Mouse (Mus musculus): ENCODE measurements around the gene Arhgef26. TPM values are rescaled to one million over a fixed set of nuclear protein-coding genes. Genes with fewer than 3 reads are reported as not detected.

The Arhgef26 gene
- polyA plus RNA-seq, 1 experiment from 2014 or later = 12.5 TPM

DNA sequence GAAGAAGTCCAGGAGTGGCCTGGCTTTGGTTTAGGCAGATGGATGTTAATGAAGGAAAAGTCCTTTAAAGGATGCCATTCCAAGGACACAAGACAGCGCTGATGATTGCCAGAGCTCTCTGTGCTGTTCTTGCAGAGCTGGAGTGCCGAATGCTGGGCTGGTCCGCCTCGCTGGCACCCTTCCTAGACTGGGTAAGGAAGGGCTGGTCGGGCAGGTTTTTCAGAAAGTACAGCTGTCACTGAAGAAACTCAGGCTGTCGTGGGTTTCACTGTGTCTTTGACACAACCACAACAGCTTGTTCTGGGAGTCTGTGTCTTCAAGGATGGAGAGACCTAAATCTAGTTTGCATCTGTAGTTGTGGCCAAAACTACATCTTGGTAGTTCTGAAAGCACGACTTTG is 74.6 kb downstream of the Arhgef26 start:
- 84% methylated on average over 7 of the region's 7 CpGs for WGBS
- Histone ChIP-seq H3K27ac (ENCODE audit: low read depth, low read length) (no peak overlapping the region), H3K27me3 (ENCODE audit: control insufficient read depth, insufficient read depth, low read length) (no peaks in the 10 kb centered on the region), H3K4me2 (ENCODE audit: low read depth) (no peak overlapping the region), H3K9me3 (ENCODE audit: control insufficient read depth, low read length) (no peaks in the 10 kb centered on the region), H3K9ac (ENCODE audit: low read length) (no peak overlapping the region), H3K4me3 (ENCODE audit: low read depth, low read length) (no peak overlapping the region), H3K4me1 (ENCODE audit: control insufficient read depth, insufficient read depth, low read length) (no peaks in the 10 kb centered on the region), H3K36me3 (ENCODE audit: control insufficient read depth, insufficient read depth, low read length) (no peaks in the 10 kb centered on the region)
- DNase-seq (ENCODE audit: low spot score) (no peak), ATAC-seq (ENCODE audit: insufficient read depth, low FRiP score, low TSS enrichment) (no peak)

GRCm38 (mm10) chr3:62414926-62415325 is 76.8 kb downstream of the Arhgef26 start:
- no peak overlapping the region for H3K4me2 ChIP-seq (ENCODE audit: low read depth)

DNA sequence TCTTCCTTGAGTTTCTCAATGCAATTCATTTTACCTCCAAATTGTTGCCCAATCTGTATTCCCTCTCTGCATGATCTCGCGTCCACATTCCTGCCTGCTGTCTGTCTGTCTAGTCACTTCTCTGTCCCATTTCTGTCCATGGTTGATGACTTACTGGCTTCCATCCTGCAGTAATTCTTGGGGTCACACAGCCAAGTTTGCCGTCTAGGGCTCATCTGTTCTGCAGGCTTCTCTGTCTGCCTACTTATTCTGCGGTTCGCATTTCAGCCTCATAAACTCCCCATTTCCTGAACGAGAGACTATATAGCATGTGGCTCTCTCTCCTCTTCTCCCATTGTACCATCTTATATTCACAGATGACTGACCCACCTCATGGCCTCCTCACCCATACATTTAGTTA is 79.3 kb downstream of the Arhgef26 start:
- Histone ChIP-seq H3K27me3 (ENCODE audit: control insufficient read depth, insufficient read depth, low read length) (no peaks in the 10 kb centered on the region), H3K9ac (ENCODE audit: low read length) (no peak overlapping the region), H3K4me1 (ENCODE audit: control insufficient read depth, insufficient read depth, low read length) (no peaks in the 10 kb centered on the region), H3K36me3 (ENCODE audit: control insufficient read depth, insufficient read depth, low read length) (no peaks in the 10 kb centered on the region), H3K4me2 (ENCODE audit: low read depth) (no peak overlapping the region), H3K9me3 (ENCODE audit: control insufficient read depth, low read length) (no peaks in the 10 kb centered on the region), H3K4me3 (ENCODE audit: low read depth, low read length) (no peak overlapping the region), H3K27ac (ENCODE audit: low read depth, low read length) (no peak overlapping the region)
- DNase-seq (ENCODE audit: low spot score) = no peak
- 80% methylated on average over 6 of the region's 6 CpGs for WGBS
- no peak for ATAC-seq (ENCODE audit: insufficient read depth, low FRiP score, low TSS enrichment)

More at GRCm38 (mm10) chr3:62414926-62415325, 76.8 kb downstream of the Arhgef26 start:
- 97% methylated on average over 4 of the region's 4 CpGs for WGBS
- DNase-seq (ENCODE audit: low spot score) (no peak), ATAC-seq (ENCODE audit: insufficient read depth, low FRiP score, low TSS enrichment) (no peak)
- Histone ChIP-seq H3K27me3 (ENCODE audit: control insufficient read depth, insufficient read depth, low read length) (no peaks in the 10 kb centered on the region), H3K9me3 (ENCODE audit: control insufficient read depth, low read length) (no peaks in the 10 kb centered on the region), H3K4me3 (ENCODE audit: low read depth, low read length) (no peak overlapping the region), H3K27ac (ENCODE audit: low read depth, low read length) (no peak overlapping the region), H3K9ac (ENCODE audit: low read length) (no peak overlapping the region), H3K4me1 (ENCODE audit: control insufficient read depth, insufficient read depth, low read length) (no peaks in the 10 kb centered on the region), H3K36me3 (ENCODE audit: control insufficient read depth, insufficient read depth, low read length) (no peaks in the 10 kb centered on the region)

- Histone ChIP-seq H3K9ac (ENCODE audit: low read length) (no peak overlapping the region), H3K27me3 (ENCODE audit: control insufficient read depth, insufficient read depth, low read length) (no peaks in the 10 kb centered on the region), H3K4me1 (ENCODE audit: control insufficient read depth, insufficient read depth, low read length) (no peaks in the 10 kb centered on the region), H3K27ac (ENCODE audit: low read depth, low read length) (no peak overlapping the region), H3K4me3 (ENCODE audit: low read depth, low read length) (no peak overlapping the region), H3K4me2 (ENCODE audit: low read depth) (no peak overlapping the region), H3K36me3 (ENCODE audit: control insufficient read depth, insufficient read depth, low read length) (no peaks in the 10 kb centered on the region), H3K9me3 (ENCODE audit: control insufficient read depth, low read length) (no peaks in the 10 kb centered on the region)
- DNase-seq (ENCODE audit: low spot score) (no peak), ATAC-seq (ENCODE audit: insufficient read depth, low FRiP score, low TSS enrichment) (no peak)
- 96% methylated on average over 6 of the region's 6 CpGs for WGBS
Observed at GRCm38 (mm10) chr3:62418387-62419138, 80.4 kb downstream of the Arhgef26 start.

DNA sequence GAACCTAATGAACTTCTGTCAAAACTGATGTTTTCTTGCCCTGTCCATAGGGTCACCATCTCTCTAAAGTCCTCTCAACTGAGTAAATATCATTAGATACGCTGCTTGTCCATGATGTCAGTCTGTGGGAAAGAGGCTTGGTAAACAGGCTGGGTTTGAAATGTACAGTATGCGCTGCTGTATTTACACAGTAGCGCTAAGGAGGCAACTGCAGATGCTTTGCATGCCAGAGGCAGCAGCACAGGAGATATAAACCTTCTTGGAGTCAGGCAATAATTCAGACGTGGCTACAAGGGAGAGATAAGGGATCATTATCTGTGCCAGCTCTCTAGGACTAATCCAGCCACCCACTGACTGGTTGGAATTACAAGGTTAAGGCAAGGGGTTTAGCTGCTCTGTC is 95.5 kb downstream of the Arhgef26 start:
- H3K27ac ChIP-seq (ENCODE audit: low read depth, low read length) = no peak overlapping the region
- DNase-seq (ENCODE audit: low spot score) (no peak), ATAC-seq (ENCODE audit: insufficient read depth, low FRiP score, low TSS enrichment) (no peak)
- 68% methylated on average over 4 of the region's 4 CpGs for WGBS
- no peaks in the 10 kb centered on the region for H3K36me3 ChIP-seq (ENCODE audit: control insufficient read depth, insufficient read depth, low read length)
- H3K27me3 ChIP-seq (ENCODE audit: control insufficient read depth, insufficient read depth, low read length) = no peaks in the 10 kb centered on the region
- H3K9me3 ChIP-seq (ENCODE audit: control insufficient read depth, low read length) = no peaks in the 10 kb centered on the region
- H3K4me3 ChIP-seq (ENCODE audit: low read depth, low read length) = no peak overlapping the region
- no peak overlapping the region for H3K9ac ChIP-seq (ENCODE audit: low read length)
- no peak overlapping the region for H3K4me2 ChIP-seq (ENCODE audit: low read depth)
- H3K4me1 ChIP-seq (ENCODE audit: control insufficient read depth, insufficient read depth, low read length) = no peaks in the 10 kb centered on the region

GRCm38 (mm10) chr3:62435923-62436322 is 97.8 kb downstream of the Arhgef26 start:
- no peak overlapping the region for H3K9ac ChIP-seq (ENCODE audit: low read length)
- H3K4me2 ChIP-seq (ENCODE audit: low read depth) = no peak overlapping the region
- no peak for ATAC-seq (ENCODE audit: insufficient read depth, low FRiP score, low TSS enrichment)
- DNase-seq (ENCODE audit: low spot score) = no peak
- H3K4me1 ChIP-seq (ENCODE audit: control insufficient read depth, insufficient read depth, low read length) = no peaks in the 10 kb centered on the region
- H3K27me3 ChIP-seq (ENCODE audit: control insufficient read depth, insufficient read depth, low read length) = no peaks in the 10 kb centered on the region
- H3K4me3 ChIP-seq (ENCODE audit: low read depth, low read length) = no peak overlapping the region
- no peak overlapping the region for H3K27ac ChIP-seq (ENCODE audit: low read depth, low read length)
- H3K9me3 ChIP-seq (ENCODE audit: control insufficient read depth, low read length) = no peaks in the 10 kb centered on the region
- no peaks in the 10 kb centered on the region for H3K36me3 ChIP-seq (ENCODE audit: control insufficient read depth, insufficient read depth, low read length)

- WGBS = 61% methylated on average over 5 of the region's 5 CpGs
- no peak for ATAC-seq (ENCODE audit: insufficient read depth, low FRiP score, low TSS enrichment)
- no peak overlapping the region for H3K4me2 ChIP-seq (ENCODE audit: low read depth)
- H3K4me1 ChIP-seq (ENCODE audit: control insufficient read depth, insufficient read depth, low read length) = no peaks in the 10 kb centered on the region
- no peaks in the 10 kb centered on the region for H3K9me3 ChIP-seq (ENCODE audit: control insufficient read depth, low read length)
- no peak overlapping the region for H3K9ac ChIP-seq (ENCODE audit: low read length)
- H3K36me3 ChIP-seq (ENCODE audit: control insufficient read depth, insufficient read depth, low read length) = no peaks in the 10 kb centered on the region
- H3K27ac ChIP-seq (ENCODE audit: low read depth, low read length) = no peak overlapping the region
- H3K4me3 ChIP-seq (ENCODE audit: low read depth, low read length) = no peak overlapping the region
- H3K27me3 ChIP-seq (ENCODE audit: control insufficient read depth, insufficient read depth, low read length) = no peaks in the 10 kb centered on the region
- no peak for DNase-seq (ENCODE audit: low spot score)
Observed at GRCm38 (mm10) chr3:62440431-62440969, 102.4 kb downstream of the Arhgef26 start.

DNA sequence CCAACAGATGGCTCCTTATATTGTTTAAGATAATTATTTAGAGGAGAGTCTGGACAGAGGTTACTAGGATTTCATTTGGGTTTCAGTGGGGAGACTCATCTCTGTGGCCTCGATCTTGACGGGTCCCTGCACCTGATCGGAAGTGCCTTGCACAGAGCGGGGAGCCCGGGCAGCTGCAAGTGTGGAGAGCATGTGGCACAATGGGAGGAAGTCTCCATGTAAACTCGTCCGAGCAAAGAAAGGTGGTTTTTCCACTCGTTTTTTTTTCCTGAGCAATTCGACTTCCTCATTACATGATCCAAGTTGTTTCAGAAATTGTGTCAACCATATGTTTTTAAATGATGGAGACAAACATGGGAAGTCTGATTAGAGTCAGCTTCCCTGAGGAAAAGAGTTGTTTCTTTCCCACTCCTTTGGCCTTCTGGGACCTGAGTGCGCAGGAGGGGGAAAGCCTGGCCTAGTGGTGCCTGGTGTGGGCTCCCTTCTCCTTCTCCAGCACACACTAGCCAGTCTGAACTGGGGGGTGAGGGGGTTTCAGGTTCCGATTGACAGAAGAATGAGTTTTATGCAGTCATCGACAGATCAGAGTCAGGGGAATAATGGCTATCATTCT is 105.5 kb downstream of the Arhgef26 start:
- no peak overlapping the region for H3K4me2 ChIP-seq (ENCODE audit: low read depth)
- H3K4me3 ChIP-seq (ENCODE audit: low read depth, low read length) = no peak overlapping the region
- ATAC-seq (ENCODE audit: insufficient read depth, low FRiP score, low TSS enrichment) = no peak
- no peak overlapping the region for H3K27ac ChIP-seq (ENCODE audit: low read depth, low read length)
- no peaks in the 10 kb centered on the region for H3K36me3 ChIP-seq (ENCODE audit: control insufficient read depth, insufficient read depth, low read length)
- H3K4me1 ChIP-seq (ENCODE audit: control insufficient read depth, insufficient read depth, low read length) = no peaks in the 10 kb centered on the region
- no peak for DNase-seq (ENCODE audit: low spot score)
- H3K9me3 ChIP-seq (ENCODE audit: control insufficient read depth, low read length) = no peaks in the 10 kb centered on the region
- H3K9ac ChIP-seq (ENCODE audit: low read length) = no peak overlapping the region
- 88% methylated on average over 12 of the region's 12 CpGs for WGBS
- H3K27me3 ChIP-seq (ENCODE audit: control insufficient read depth, insufficient read depth, low read length) = no peaks in the 10 kb centered on the region

DNA sequence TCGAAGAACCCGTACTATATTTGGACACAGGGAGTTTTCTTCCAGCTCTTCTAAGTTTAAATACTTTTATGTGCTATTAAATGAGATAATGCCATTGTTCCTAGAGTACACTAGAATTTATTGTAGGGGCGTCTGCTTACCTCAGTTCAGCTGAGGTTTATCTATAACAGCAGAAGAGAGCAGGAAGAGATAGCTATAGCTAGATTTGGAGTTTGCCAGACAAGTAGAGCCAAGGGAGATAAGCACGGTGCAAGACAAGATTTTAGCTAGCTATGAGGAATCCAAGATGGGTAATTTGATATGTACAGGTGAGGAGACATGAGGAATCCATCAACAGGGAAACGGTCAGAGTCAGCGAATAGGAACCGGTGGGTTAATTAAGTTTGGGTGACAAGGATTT is 108.1 kb downstream of the Arhgef26 start:
- Histone ChIP-seq H3K27ac (ENCODE audit: low read depth, low read length) (no peak overlapping the region), H3K27me3 (ENCODE audit: control insufficient read depth, insufficient read depth, low read length) (no peaks in the 10 kb centered on the region), H3K4me2 (ENCODE audit: low read depth) (no peak overlapping the region), H3K4me3 (ENCODE audit: low read depth, low read length) (no peak overlapping the region), H3K9ac (ENCODE audit: low read length) (no peak overlapping the region), H3K36me3 (ENCODE audit: control insufficient read depth, insufficient read depth, low read length) (no peaks in the 10 kb centered on the region), H3K4me1 (ENCODE audit: control insufficient read depth, insufficient read depth, low read length) (no peaks in the 10 kb centered on the region), H3K9me3 (ENCODE audit: control insufficient read depth, low read length) (no peaks in the 10 kb centered on the region)
- DNase-seq (ENCODE audit: low spot score) (no peak), ATAC-seq (ENCODE audit: insufficient read depth, low FRiP score, low TSS enrichment) (no peak)
- WGBS = 88% methylated on average over 7 of the region's 7 CpGs
